Mouse (Mus musculus): ENCODE measurements around the gene Kcna2. TPM values are rescaled to one million over a fixed set of nuclear protein-coding genes. Genes with fewer than 3 reads are reported as not detected.
A peak's percentile ranks its signal among the peaks of the same experiment; 100 is the strongest.

The Kcna2 gene
- polyA plus RNA-seq, 1 experiment from 2014 or later, result 1.5 TPM

DNA sequence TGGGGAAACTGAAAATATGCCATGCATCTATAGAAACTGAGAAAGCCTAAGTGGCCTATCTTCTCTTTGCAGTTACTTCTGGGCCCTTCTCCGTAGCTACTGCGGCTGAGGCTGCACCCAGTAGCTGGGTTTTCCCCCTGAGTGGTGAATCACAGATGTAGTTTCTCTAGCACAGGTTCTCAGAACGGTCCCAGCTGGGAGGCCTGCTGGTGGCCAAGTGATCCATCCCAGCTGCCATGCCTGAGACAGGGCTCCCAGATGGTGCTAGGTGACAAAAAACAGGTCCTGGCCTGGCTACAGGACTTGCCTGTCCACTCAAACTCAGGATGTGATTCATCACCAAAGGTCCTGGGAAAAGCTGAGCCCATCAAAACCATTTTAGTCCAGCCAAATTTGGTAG is 24.3 kb upstream of the Kcna2 start:
- 87% methylated on average over 3 of the region's 3 CpGs for WGBS
- DNase-seq (no peak), ATAC-seq (ENCODE audit: low FRiP score, low TSS enrichment) (no peak)
- Histone ChIP-seq H3K4me2 (ENCODE audit: low read length) (no peak overlapping the region), H3K27ac (replicated peaks; ENCODE audit: low read depth, low read length) (no peak overlapping the region), H3K4me1 (ENCODE audit: control insufficient read depth, insufficient read depth, low read length) (no peaks in the 10 kb centered on the region; the same call in 1 of the 2 replicates), H3K27me3 (ENCODE audit: control insufficient read depth, insufficient read depth, low read length) (no peaks in the 10 kb centered on the region), H3K9me3 (ENCODE audit: control insufficient read depth, low read length) (no peaks in the 10 kb centered on the region), H3K36me3 (ENCODE audit: control insufficient read depth, insufficient read depth, low read length) (no peaks in the 10 kb centered on the region), H3K4me3 (replicated peaks; ENCODE audit: low read depth, low read length) (no peak overlapping the region), H3K9ac (replicated peaks; ENCODE audit: low read length) (no peak overlapping the region)

DNA sequence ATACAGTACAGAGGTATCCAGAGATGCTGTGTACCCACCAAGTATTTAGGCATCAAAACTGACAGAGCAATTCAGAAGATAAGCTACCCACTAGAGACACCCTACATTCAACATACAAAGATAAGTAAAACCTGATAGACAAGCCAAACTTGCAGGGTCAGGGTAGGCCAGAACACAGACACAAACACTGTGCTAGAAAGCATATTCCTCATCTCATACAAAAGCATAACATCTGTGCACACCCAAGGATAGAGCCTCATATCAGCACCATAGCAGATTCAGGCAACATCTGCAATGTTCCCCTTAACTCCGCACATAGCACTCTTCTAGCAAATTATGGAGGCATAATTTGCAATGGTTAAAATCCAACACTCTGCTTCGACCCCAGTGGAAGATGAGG is 23.8 kb upstream of the Kcna2 start:
- Histone ChIP-seq H3K4me2 (ENCODE audit: low read length) (no peak overlapping the region), H3K36me3 (ENCODE audit: control insufficient read depth, insufficient read depth, low read length) (no peaks in the 10 kb centered on the region), H3K27me3 (ENCODE audit: control insufficient read depth, insufficient read depth, low read length) (no peaks in the 10 kb centered on the region), H3K4me3 (replicated peaks; ENCODE audit: low read depth, low read length) (no peak overlapping the region), H3K9me3 (ENCODE audit: control insufficient read depth, low read length) (no peaks in the 10 kb centered on the region), H3K9ac (replicated peaks; ENCODE audit: low read length) (no peak overlapping the region), H3K4me1 (ENCODE audit: control insufficient read depth, insufficient read depth, low read length) (no peaks in the 10 kb centered on the region; the same call in 1 of the 2 replicates), H3K27ac (replicated peaks; ENCODE audit: low read depth, low read length) (no peak overlapping the region)
- DNase-seq, result no peak
- 86% methylated on average over 2 of the region's 2 CpGs for WGBS
- ATAC-seq (ENCODE audit: low FRiP score, low TSS enrichment), result no peak

DNA sequence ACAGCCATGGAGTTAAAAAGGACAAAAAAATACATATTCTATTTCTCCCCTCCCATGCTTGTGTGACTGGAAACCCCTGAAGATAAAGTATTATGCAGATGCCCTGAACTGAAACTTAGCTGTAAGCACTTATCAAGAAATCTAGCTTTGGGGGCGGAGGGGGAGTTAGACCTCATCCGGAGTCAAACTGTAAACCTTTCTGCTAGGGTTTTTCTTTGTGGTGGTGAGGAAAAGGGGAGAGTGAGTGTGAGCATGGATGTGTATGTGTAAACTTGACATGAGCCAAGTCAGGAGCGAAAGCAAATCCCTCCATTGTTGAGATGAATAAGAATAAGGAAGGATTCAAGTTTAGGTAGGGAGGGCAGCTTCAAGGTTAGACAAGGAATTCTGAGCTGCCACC is 20.1 kb upstream of the Kcna2 start:
- WGBS, result 77% methylated on average over 3 of the region's 3 CpGs
- Histone ChIP-seq H3K4me2 (ENCODE audit: low read length) (no peak overlapping the region), H3K36me3 (ENCODE audit: control insufficient read depth, insufficient read depth, low read length) (no peaks in the 10 kb centered on the region), H3K9ac (replicated peaks; ENCODE audit: low read length) (no peak overlapping the region), H3K4me1 (ENCODE audit: control insufficient read depth, insufficient read depth, low read length) (no peaks in the 10 kb centered on the region; the same call in 1 of the 2 replicates), H3K4me3 (replicated peaks; ENCODE audit: low read depth, low read length) (no peak overlapping the region), H3K27ac (replicated peaks; ENCODE audit: low read depth, low read length) (no peak overlapping the region), H3K9me3 (ENCODE audit: control insufficient read depth, low read length) (no peaks in the 10 kb centered on the region), H3K27me3 (ENCODE audit: control insufficient read depth, insufficient read depth, low read length) (no peaks in the 10 kb centered on the region)
- DNase-seq, result no peak
- no peak for ATAC-seq (ENCODE audit: low FRiP score, low TSS enrichment)

DNA sequence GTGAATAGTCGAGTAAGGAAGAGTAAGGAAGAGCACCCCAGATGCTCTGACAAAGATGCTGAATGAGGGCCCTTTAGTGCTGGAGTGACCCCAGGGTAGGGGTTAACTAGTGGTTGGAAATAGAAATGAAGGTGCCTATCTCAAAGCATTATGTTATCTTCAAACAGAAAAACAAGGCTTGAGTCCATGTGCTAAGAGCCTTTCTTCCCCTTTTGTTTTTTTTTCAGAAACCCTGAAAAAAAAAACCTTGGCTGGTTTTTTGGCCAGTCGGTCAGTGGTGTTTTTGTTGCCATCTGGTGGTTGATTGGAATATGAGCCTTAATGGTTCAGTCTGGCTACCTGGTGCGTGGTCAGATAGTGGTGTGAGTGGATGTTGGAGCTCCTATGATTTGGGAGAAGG is 19.7 kb upstream of the Kcna2 start:
- Histone ChIP-seq H3K9me3 (ENCODE audit: control insufficient read depth, low read length) (no peaks in the 10 kb centered on the region), H3K27ac (replicated peaks; ENCODE audit: low read depth, low read length) (no peak overlapping the region)
- no peak for ATAC-seq (ENCODE audit: low FRiP score, low TSS enrichment)

DNA sequence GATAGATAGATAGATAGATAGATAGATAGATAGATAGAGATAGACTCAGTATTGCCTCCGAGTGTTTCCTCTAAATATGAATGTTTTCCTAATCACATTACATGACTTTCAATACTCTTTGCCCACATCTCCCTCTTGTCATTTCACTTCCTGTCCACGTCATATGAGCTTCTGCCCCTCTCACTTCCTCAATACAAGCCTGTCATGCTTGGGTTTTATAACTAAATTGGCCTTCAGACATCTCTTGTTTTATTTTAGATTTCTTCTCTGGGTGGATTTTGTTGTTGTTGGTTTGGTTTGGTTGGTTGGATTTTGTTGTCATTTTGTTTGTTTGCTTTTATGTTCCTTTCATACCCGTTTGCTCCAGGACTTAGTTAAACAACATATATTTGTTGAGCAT is 16.4 kb upstream of the Kcna2 start:
- H3K4me2 ChIP-seq (ENCODE audit: low read length), result no peak overlapping the region
- WGBS, result 84% methylated on average over 3 of the region's 3 CpGs
- no peaks in the 10 kb centered on the region for H3K27me3 ChIP-seq (ENCODE audit: control insufficient read depth, insufficient read depth, low read length)
- no peak overlapping the region for H3K4me3 ChIP-seq (replicated peaks; ENCODE audit: low read depth, low read length)
- no peaks in the 10 kb centered on the region for H3K36me3 ChIP-seq (ENCODE audit: control insufficient read depth, insufficient read depth, low read length)
- no peak overlapping the region for H3K9ac ChIP-seq (replicated peaks; ENCODE audit: low read length)
- no peaks in the 10 kb centered on the region for H3K9me3 ChIP-seq (ENCODE audit: control insufficient read depth, low read length)
- H3K27ac ChIP-seq (replicated peaks; ENCODE audit: low read depth, low read length), result no peak overlapping the region
- DNase-seq (no peak), ATAC-seq (ENCODE audit: low FRiP score, low TSS enrichment) (no peak)
- no peaks in the 10 kb centered on the region; the same call in 1 of the 2 replicates for H3K4me1 ChIP-seq (ENCODE audit: control insufficient read depth, insufficient read depth, low read length)

More for the DNA sequence above, 19.7 kb upstream of the Kcna2 start:
- Histone ChIP-seq H3K9ac (replicated peaks; ENCODE audit: low read length) (no peak overlapping the region), H3K27me3 (ENCODE audit: control insufficient read depth, insufficient read depth, low read length) (no peaks in the 10 kb centered on the region), H3K36me3 (ENCODE audit: control insufficient read depth, insufficient read depth, low read length) (no peaks in the 10 kb centered on the region), H3K4me2 (ENCODE audit: low read length) (no peak overlapping the region), H3K4me1 (ENCODE audit: control insufficient read depth, insufficient read depth, low read length) (no peaks in the 10 kb centered on the region; the same call in 1 of the 2 replicates), H3K4me3 (replicated peaks; ENCODE audit: low read depth, low read length) (no peak overlapping the region)
- 26% methylated on average over 3 of the region's 3 CpGs for WGBS
- peak; percentile 82 for DNase-seq

DNA sequence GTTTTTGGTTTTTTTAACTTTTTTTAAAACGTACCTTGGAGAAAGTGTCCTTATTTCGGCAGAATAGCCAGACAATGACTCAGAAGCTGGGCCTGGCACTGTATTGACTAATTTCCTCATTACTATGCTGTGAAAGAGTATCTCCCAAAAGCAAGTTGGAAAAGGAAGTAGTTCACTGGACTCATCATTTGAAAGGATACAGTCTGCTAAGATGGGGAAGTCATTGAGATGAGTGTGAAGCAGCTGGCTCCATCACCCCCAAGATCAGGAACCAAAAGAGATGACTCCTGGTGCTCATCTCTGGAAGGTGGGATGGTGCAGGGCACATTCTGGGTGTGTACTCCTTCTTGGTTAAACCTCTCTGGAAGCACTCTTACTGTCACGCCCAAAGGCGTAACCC is 13.5 kb upstream of the Kcna2 start:
- DNase-seq (no peak), ATAC-seq (ENCODE audit: low FRiP score, low TSS enrichment) (no peak)
- WGBS, result 92% methylated on average over 4 of the region's 4 CpGs
- Histone ChIP-seq H3K4me2 (ENCODE audit: low read length) (no peak overlapping the region), H3K4me3 (replicated peaks; ENCODE audit: low read depth, low read length) (no peak overlapping the region), H3K27ac (replicated peaks; ENCODE audit: low read depth, low read length) (no peak overlapping the region), H3K9ac (replicated peaks; ENCODE audit: low read length) (no peak overlapping the region), H3K27me3 (ENCODE audit: control insufficient read depth, insufficient read depth, low read length) (no peaks in the 10 kb centered on the region), H3K36me3 (ENCODE audit: control insufficient read depth, insufficient read depth, low read length) (no peaks in the 10 kb centered on the region), H3K4me1 (ENCODE audit: control insufficient read depth, insufficient read depth, low read length) (no peaks in the 10 kb centered on the region), H3K9me3 (ENCODE audit: control insufficient read depth, low read length) (no peaks in the 10 kb centered on the region)

DNA sequence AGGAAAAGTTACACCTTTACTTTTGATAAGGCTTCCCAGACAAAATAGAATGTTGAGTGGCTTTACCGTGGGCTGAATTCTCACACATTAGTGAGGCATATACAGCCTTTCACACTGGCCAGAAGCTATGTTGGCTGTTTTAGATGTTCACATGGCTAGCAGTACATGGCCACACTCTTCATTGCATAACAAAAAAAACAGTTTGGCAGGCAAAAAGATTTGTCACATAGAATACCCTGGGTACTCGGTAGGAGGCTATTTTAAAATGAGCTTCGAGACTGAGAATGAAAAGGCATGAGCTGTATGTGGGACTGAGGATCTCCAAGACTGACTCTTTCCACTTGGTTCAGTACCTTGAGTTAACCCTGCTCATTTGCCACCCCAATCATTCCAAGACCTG is 12.1 kb upstream of the Kcna2 start:
- H3K9ac ChIP-seq (replicated peaks; ENCODE audit: low read length), result no peak overlapping the region
- ATAC-seq (ENCODE audit: low FRiP score, low TSS enrichment), result no peak
- no peaks in the 10 kb centered on the region for H3K4me1 ChIP-seq (ENCODE audit: control insufficient read depth, insufficient read depth, low read length)
- no peak overlapping the region for H3K4me2 ChIP-seq (ENCODE audit: low read length)
- H3K4me3 ChIP-seq (replicated peaks; ENCODE audit: low read depth, low read length), result no peak overlapping the region
- WGBS, result 77% methylated on average over 3 of the region's 3 CpGs
- no peaks in the 10 kb centered on the region for H3K9me3 ChIP-seq (ENCODE audit: control insufficient read depth, low read length)
- no peak overlapping the region for H3K27ac ChIP-seq (replicated peaks; ENCODE audit: low read depth, low read length)
- H3K27me3 ChIP-seq (ENCODE audit: control insufficient read depth, insufficient read depth, low read length), result no peaks in the 10 kb centered on the region
- H3K36me3 ChIP-seq (ENCODE audit: control insufficient read depth, insufficient read depth, low read length), result no peaks in the 10 kb centered on the region
- DNase-seq, result no peak

DNA sequence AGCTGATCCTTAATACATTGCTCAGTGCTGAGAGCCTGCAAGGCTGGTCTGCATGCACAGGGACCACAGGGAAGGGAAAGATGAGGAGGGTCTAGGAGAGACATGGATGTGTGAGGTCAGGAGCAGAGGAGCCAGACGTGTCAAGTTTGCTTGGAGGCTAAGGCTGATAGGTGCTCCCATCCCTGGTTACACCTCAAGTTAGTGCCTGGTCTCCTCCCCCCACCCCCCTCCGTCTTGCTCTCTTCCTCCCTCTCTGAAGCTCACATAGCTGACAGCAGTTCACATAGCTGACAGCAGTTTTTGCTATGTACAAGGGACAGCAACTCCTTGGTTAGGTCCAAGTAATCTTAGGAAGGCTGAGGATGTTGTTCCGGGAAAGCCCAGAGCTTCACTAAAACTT is 11.5 kb upstream of the Kcna2 start:
- Histone ChIP-seq H3K4me1 (ENCODE audit: control insufficient read depth, insufficient read depth, low read length) (no peaks in the 10 kb centered on the region), H3K9me3 (ENCODE audit: control insufficient read depth, low read length) (no peaks in the 10 kb centered on the region), H3K4me3 (replicated peaks; ENCODE audit: low read depth, low read length) (no peak overlapping the region), H3K36me3 (ENCODE audit: control insufficient read depth, insufficient read depth, low read length) (no peaks in the 10 kb centered on the region), H3K9ac (replicated peaks; ENCODE audit: low read length) (no peak overlapping the region), H3K4me2 (ENCODE audit: low read length) (no peak overlapping the region), H3K27ac (replicated peaks; ENCODE audit: low read depth, low read length) (no peak overlapping the region), H3K27me3 (ENCODE audit: control insufficient read depth, insufficient read depth, low read length) (no peaks in the 10 kb centered on the region)
- DNase-seq (no peak), ATAC-seq (ENCODE audit: low FRiP score, low TSS enrichment) (no peak)
- WGBS, result 68% methylated on average over 3 of the region's 3 CpGs

DNA sequence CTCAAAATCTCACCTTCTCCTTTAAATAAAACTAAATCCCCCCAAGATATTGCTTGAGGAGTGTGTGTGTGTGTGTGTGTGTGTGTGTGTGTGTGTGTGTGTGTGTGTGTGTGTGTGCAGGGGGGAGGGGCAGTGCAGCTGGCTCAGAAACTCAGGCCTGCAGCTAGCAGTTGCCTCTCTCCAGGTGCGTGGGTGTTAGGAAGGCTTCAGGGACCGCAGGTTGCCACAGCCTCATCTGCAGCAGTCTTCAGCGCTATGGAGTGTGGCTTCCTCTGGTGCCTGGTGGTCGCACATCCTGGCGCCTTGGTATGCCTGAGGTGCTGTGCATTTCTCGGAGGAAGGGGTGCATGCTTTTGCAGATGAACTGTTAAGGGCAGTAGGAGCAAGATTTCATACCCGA is 10.9 kb upstream of the Kcna2 start:
- ATAC-seq (ENCODE audit: low FRiP score, low TSS enrichment), result no peak
- H3K4me1 ChIP-seq (ENCODE audit: control insufficient read depth, insufficient read depth, low read length), result no peaks in the 10 kb centered on the region

More for the DNA sequence above, 10.9 kb upstream of the Kcna2 start:
- no peaks in the 10 kb centered on the region for H3K27me3 ChIP-seq (ENCODE audit: control insufficient read depth, insufficient read depth, low read length)
- no peaks in the 10 kb centered on the region for H3K9me3 ChIP-seq (ENCODE audit: control insufficient read depth, low read length)
- no peak overlapping the region for H3K4me3 ChIP-seq (replicated peaks; ENCODE audit: low read depth, low read length)
- H3K4me2 ChIP-seq (ENCODE audit: low read length), result no peak overlapping the region
- H3K27ac ChIP-seq (replicated peaks; ENCODE audit: low read depth, low read length), result no peak overlapping the region
- H3K36me3 ChIP-seq (ENCODE audit: control insufficient read depth, insufficient read depth, low read length), result no peaks in the 10 kb centered on the region
- no peak for DNase-seq
- H3K9ac ChIP-seq (replicated peaks; ENCODE audit: low read length), result no peak overlapping the region
- WGBS, result 70% methylated on average over 7 of the region's 7 CpGs
